Mouse (Mus musculus): Measurements from ENCODE around the gene Mixl1. TPM values are rescaled to one million over a fixed set of nuclear protein-coding genes. Genes with fewer than 3 reads are reported as not detected.

Gene Mixl1
- 0.11 and 0.17 TPM in 2 replicates for polyA plus RNA-seq (2016; fragmentation: Nextera tagmentation; extraction: Ambion mirVana)

DNA sequence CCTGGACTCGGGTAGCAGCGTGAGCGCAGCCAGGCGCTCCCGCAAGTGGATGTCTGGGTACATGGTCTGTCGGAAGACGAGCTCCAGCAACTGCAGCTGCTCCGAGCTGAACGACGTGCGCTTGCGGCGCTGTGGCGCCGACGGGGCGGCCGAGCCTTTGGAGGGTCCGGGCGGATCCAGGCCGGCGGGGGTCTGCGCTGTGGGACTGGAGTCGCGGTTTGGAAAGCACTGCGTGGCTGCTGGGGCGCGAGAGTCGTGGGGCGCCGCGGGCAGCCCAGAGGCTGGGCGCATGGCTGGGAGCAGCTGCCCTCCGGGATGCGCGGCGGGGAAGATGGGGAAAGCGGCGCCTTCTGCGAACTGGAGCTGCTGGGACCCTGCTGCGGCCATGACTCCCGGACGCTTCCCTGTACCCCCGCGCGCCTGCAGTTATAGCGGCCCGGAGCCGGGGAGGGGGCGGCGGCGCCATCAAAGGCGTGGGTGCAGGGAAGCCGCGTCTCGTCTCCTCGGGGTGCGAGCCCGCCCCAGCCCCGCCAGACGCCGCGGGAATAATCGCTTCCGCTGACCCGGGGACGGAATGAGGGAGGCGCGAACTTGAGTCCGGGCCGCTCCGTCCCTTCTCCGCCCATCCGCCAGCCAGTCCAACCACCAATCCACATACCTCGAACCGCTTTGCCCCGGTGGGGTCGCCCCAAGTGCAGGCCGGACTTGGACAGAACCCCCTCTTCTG, at the start of gene Mixl1:
Mixl1 (minus strand) TSS at position 409 of the 727 bp plus-strand sequence.
- Histone ChIP-seq H3K9me3 (no peaks in the 10 kb centered on the region), H3K36me3 (replicated peaks) (peaks cover 10% of the 10 kb centered on the region), H3K27me3 (ENCODE audit: poor library complexity, severe bottlenecking) (peaks cover 65% of the 10 kb centered on the region), H3K4me1 (peaks cover 13% of the 10 kb centered on the region), H3K4me3 (peak within 1 kb of the TSS; percentile 54), H3K27ac (no peak within 1 kb of the TSS)
- peak; percentile 30 for DNase-seq (ENCODE audit: extremely low spot score, low spot score)
- 2% methylated on average over 78 of the region's 79 CpGs for WGBS

DNA sequence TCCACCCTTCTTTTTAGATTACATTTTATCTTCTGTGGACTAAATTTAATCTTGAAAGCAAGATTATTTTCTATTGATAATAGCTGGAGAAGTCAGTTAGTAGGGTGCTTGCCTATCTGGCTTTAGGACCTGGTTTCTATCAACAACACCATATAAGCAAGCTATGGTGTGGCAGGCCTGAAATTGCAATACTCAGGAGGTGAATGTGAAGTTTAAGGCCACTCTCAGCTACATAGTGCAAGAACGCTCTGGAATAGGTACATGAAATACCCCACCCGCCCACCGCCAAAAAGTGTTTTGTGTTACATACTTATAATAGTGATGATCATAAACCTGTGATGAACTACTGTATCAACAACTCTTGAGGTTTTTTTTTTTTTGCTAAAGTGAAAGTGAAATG, 32.4 kb upstream of the Mixl1 start:
- Histone ChIP-seq H3K27me3 (ENCODE audit: poor library complexity, severe bottlenecking) (no peaks in the 10 kb centered on the region), H3K9me3 (no peaks in the 10 kb centered on the region), H3K4me1 (peaks cover 31% of the 10 kb centered on the region), H3K27ac (no peak overlapping the region), H3K4me3 (no peak overlapping the region), H3K36me3 (replicated peaks) (peaks cover 13% of the 10 kb centered on the region)
- no peak for DNase-seq (ENCODE audit: extremely low spot score, low spot score)
- 97% methylated on average over 3 of the region's 3 CpGs for WGBS

DNA sequence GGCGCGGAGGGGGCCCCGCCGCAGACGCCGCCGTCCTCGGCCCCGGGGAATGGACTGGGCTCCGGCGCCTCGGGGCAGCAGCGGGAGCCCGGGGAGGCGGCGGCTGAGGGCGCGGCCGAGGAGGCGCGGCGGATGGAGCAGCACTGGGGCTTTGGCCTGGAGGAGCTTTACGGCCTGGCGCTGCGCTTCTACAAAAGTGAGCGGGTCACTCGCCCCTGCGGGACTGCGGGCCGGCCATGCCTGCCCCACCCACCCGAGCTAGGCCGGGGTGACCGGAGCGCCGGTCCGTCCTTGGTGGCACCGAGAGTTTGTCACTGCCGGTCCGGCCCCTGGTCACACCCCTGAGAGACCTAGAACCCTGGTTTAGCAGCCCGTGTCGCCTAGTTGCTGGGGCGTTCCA, 29.3 kb upstream of the Mixl1 start:
- Histone ChIP-seq H3K4me3 (peak overlapping the region; percentile 100), H3K27ac (peak overlapping the region; percentile 93), H3K4me1 (peaks cover 31% of the 10 kb centered on the region), H3K27me3 (ENCODE audit: poor library complexity, severe bottlenecking) (no peaks in the 10 kb centered on the region), H3K36me3 (replicated peaks) (no peaks in the 10 kb centered on the region), H3K9me3 (no peaks in the 10 kb centered on the region)
- under 1% methylated on average over 42 of the region's 42 CpGs for WGBS
- no peak for DNase-seq (ENCODE audit: extremely low spot score, low spot score)

DNA sequence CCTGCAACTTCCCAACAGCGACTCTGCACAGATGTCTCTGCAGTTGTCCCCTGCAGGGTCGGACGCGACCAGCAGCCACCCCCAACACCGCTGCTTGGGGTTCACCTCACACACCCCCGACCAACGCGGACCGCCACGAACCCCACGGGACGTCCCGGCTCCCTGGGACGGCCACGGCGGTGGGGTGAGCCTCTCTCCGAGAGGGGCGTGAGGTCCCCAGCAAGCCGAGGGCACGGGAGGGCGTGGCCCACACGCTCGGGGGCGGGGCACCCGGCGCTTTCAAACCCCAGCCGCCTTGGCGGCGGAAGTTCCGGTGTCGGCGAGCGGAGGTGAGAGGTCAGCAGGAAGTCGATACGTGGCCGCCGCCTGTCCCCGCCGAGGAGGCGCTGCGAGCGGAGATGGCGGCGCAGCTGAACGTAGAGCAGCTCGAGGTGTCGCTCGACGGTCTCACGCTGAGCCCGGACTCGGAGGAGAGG, 28.9 kb upstream of the Mixl1 start, which contains the start of gene Acbd3:
Acbd3 (plus strand) TSS at position 340 of the 476 bp plus-strand sequence.
- under 1% methylated on average over 52 of the region's 52 CpGs for WGBS
- Histone ChIP-seq H3K4me3 (peak within 1 kb of the TSS; percentile 100), H3K9me3 (no peaks in the 10 kb centered on the region)

DNA sequence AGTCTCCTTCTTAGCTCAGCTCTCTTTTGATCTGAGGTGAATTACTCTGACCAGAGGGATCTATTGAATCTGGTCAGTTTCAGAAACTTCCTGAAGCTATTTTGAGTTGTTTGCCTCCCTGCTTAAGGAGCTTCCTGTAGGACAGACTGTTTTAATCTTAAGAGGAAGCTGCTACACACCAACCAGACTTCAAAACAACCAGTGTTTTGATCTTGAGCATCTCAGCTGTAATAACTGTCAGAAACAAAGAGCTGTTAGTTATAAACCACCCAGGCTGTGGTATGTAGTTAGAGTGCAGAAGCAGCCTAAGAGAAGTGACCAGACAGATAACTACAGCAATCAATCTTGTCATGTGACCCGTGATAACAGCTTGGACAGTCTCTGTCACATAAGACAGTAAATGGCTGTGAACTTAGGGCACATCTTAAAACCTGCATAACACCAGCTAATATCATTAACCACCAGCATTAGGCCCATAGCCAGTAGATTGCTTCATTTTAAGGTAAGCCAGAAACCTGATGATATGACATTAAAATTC, 26.9 kb upstream of the Mixl1 start:
- H3K27me3 ChIP-seq (ENCODE audit: poor library complexity, severe bottlenecking): no peaks in the 10 kb centered on the region
- H3K27ac ChIP-seq: no peak overlapping the region
- 83% methylated on average over 1 of the region's 1 CpGs for WGBS
- no peaks in the 10 kb centered on the region for H3K36me3 ChIP-seq (replicated peaks)
- DNase-seq (ENCODE audit: extremely low spot score, low spot score): no peak
- no peaks in the 10 kb centered on the region for H3K9me3 ChIP-seq
- peaks cover 31% of the 10 kb centered on the region for H3K4me1 ChIP-seq
- H3K4me3 ChIP-seq: no peak overlapping the region

More for the DNA sequence above, 28.9 kb upstream of the Mixl1 start, which contains the start of gene Acbd3:
- no peaks in the 10 kb centered on the region for H3K27me3 ChIP-seq (ENCODE audit: poor library complexity, severe bottlenecking)
- H3K27ac ChIP-seq: peak within 1 kb of the TSS; percentile 93
- H3K36me3 ChIP-seq (replicated peaks): no peaks in the 10 kb centered on the region
- peak; percentile 93 for DNase-seq (ENCODE audit: extremely low spot score, low spot score)
- H3K4me1 ChIP-seq: peaks cover 31% of the 10 kb centered on the region

DNA sequence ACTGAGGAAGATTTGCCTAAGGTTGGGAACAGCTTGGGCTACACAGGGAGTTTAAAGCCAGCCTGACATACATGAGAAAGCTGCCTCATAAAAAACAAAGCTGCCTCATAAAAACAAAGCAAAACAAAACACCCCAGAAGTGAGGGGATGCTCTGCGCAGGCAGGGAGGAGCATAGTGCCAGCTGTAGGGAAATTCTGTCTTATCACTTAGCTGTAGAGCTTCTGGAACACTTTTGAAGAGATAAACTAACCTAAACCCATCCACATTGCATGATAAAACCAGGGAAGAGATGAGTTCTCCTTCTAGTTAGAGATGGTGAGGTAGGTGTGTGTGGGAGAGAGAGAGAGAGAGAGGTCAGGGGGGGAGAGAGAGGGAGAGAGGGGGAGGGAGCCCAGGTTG, 25.8 kb upstream of the Mixl1 start:
- no peaks in the 10 kb centered on the region for H3K27me3 ChIP-seq (ENCODE audit: poor library complexity, severe bottlenecking)
- H3K27ac ChIP-seq: no peak overlapping the region
- H3K9me3 ChIP-seq: no peaks in the 10 kb centered on the region
- H3K4me1 ChIP-seq: peaks cover 21% of the 10 kb centered on the region
- no peak overlapping the region for H3K4me3 ChIP-seq
- no peaks in the 10 kb centered on the region for H3K36me3 ChIP-seq (replicated peaks)
- no peak for DNase-seq (ENCODE audit: extremely low spot score, low spot score)
- 64% methylated on average over 1 of the region's 1 CpGs for WGBS

DNA sequence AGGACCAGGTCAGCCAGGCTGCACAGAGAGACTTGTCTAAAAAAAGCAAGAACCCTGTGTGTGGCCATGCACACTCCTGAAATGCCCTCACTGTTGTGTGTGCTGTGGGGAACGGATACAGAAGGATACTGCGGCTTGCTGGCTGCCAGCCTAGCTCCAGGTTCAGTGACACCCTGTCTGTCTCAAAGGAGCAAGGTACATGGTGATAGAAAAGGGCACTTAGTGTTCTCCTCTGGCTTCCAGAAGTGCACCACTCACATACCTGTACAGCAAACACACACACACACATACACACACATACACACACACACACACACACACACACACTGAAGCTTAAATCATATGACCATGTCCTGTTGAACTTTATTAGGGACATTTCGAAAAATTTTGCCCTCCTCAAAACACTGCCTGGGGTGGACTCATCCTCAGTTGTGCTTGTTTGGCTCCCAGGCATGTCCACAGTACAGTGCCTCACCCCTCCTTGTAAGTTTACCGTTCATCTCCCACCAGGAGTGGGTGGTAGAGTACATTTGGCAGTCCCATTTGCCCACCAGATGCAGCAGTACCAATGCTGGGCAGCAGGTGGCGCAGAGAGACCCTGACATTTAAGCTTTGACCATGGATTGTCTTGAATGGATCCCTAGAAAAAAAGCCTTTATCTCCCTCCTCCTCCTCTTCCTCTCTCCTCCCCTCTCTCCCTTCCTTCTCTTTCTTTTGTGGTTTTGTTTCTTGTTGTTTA, 23.3 kb upstream of the Mixl1 start:
- peak; percentile 82 for DNase-seq (ENCODE audit: extremely low spot score, low spot score)
- peaks cover 2% of the 10 kb centered on the region for H3K4me1 ChIP-seq
- no peak overlapping the region for H3K27ac ChIP-seq
- H3K9me3 ChIP-seq: no peaks in the 10 kb centered on the region
- no peaks in the 10 kb centered on the region for H3K27me3 ChIP-seq (ENCODE audit: poor library complexity, severe bottlenecking)
- 48% methylated on average over 5 of the region's 5 CpGs for WGBS
- no peak overlapping the region for H3K4me3 ChIP-seq
- H3K36me3 ChIP-seq (replicated peaks): no peaks in the 10 kb centered on the region

DNA sequence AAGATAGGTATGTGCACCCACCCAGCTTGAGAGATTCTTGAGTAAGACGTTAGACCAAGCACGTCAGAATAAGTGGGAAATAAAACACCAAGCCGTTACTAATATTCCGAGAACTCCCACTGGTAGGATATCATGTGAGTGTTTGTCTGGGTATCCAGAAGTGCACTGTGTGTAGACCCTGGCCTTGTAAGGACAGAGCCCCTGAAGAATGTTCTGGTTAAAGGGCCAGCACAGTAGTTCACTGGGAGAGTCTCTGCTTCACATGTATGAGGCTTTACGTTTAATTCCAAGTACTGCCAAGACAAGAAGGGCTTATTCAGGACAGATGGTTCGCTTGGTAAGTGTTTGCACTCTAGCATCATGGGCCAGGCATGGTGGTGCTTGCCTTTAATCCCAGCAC, 22.6 kb upstream of the Mixl1 start:
- H3K4me3 ChIP-seq: no peak overlapping the region
- DNase-seq (ENCODE audit: extremely low spot score, low spot score): no peak
- WGBS: 90% methylated on average over 6 of the region's 6 CpGs

DNA sequence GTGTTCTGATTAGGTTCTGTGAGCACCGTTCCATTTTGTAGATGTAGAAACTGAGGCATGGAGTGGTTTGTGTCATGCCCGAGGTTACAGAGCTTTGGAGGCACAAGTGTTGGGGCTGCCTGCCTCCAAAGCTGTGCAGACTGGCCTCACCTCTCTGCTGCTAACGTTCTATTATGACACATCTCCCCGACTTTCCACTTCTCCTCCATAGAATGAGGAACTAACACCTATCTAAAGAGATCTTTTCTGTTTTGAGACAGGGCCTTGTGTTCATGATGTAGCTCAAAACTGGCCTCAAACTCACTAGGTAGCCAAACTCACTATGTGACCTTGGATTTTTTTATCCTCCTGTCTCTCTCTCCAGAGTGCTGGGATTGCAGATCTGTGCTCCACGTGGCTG, 21.9 kb upstream of the Mixl1 start:
- Histone ChIP-seq H3K9me3 (no peaks in the 10 kb centered on the region), H3K27ac (no peak overlapping the region), H3K4me3 (no peak overlapping the region), H3K36me3 (replicated peaks) (no peaks in the 10 kb centered on the region), H3K27me3 (ENCODE audit: poor library complexity, severe bottlenecking) (no peaks in the 10 kb centered on the region), H3K4me1 (no peaks in the 10 kb centered on the region)
- 82% methylated on average over 5 of the region's 5 CpGs for WGBS
- DNase-seq (ENCODE audit: extremely low spot score, low spot score): no peak

More for the DNA sequence above, 22.6 kb upstream of the Mixl1 start:
- H3K27me3 ChIP-seq (ENCODE audit: poor library complexity, severe bottlenecking): no peaks in the 10 kb centered on the region
- H3K4me1 ChIP-seq: no peaks in the 10 kb centered on the region
- no peak overlapping the region for H3K27ac ChIP-seq
- H3K36me3 ChIP-seq (replicated peaks): no peaks in the 10 kb centered on the region
- H3K9me3 ChIP-seq: no peaks in the 10 kb centered on the region

DNA sequence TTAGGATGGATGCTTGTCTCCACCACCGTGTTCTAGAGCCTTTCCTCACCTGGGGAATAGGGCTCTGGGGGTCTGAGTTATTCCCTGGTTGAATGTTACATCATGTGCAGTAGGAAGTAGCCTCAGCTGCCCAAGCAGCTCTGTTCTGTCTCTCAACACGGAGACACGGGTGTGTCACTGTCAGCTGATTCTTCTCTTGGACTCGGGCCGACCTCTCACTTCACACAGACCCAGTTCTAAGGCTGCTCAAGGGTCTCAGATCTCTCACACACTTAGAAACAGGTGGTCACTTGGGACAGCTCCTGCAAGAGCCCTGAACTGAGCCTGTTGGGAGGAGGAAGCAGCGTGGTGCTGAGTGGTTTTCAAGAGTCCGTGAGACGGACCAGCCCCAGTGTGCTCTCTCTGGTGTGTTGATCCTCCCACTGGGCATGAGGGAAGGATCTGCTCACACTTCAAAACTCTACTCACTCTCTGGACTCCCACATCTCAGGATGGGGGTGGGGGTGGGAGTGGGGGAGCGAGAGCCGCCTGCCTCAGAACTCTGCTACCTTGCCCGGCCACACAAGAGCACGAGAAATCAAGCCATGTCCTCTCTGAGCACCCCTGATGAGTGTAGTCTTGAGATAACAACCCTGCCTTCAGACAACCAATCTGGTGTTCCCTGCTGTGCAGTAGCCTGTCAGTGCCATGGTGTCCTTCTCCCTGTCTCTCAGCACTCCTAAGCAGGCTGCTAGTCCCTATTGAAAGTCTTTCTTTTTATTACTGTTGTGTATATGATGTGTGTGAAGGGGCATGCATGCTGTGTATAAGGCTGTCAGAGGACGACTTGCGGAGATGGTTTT, 12.3 kb upstream of the Mixl1 start:
- H3K9me3 ChIP-seq: no peaks in the 10 kb centered on the region

DNA sequence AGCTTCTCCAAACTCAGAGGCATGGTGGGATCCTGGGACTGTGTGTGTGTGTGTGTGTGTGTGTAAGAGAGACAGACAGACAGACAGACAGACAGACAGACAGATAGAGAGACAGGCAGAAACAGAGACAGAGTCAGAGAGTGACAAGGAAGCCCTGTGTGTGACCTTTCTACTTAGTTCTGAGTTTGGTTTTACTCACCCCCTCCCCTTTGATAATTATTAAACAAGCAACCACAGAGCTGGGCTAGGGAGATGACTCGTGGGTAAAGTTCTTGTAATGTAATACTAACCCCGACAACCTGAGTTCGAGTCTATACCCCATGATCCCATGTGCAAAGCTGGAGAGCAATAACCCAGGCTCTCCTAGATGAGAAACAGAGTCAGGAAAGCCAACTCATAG, 11.0 kb upstream of the Mixl1 start:
- H3K9me3 ChIP-seq: no peaks in the 10 kb centered on the region
- H3K27me3 ChIP-seq (ENCODE audit: poor library complexity, severe bottlenecking): no peaks in the 10 kb centered on the region
- DNase-seq (ENCODE audit: extremely low spot score, low spot score): no peak
- WGBS: 81% methylated on average over 3 of the region's 3 CpGs
- H3K36me3 ChIP-seq (replicated peaks): no peaks in the 10 kb centered on the region
- H3K27ac ChIP-seq: no peak overlapping the region
- no peak overlapping the region for H3K4me3 ChIP-seq
- H3K4me1 ChIP-seq: 0 out of 2 replicates have a peak, but pooled peaks cover 5% of the 10 kb centered on the region

More for the DNA sequence above, 12.3 kb upstream of the Mixl1 start:
- no peaks in the 10 kb centered on the region for H3K27me3 ChIP-seq (ENCODE audit: poor library complexity, severe bottlenecking)
- no peak overlapping the region for H3K4me3 ChIP-seq
- H3K27ac ChIP-seq: no peak overlapping the region
- H3K4me1 ChIP-seq: 0 out of 2 replicates have a peak, but pooled peaks cover 5% of the 10 kb centered on the region
- no peaks in the 10 kb centered on the region for H3K36me3 ChIP-seq (replicated peaks)
- no peak for DNase-seq (ENCODE audit: extremely low spot score, low spot score)
- 81% methylated on average over 14 of the region's 14 CpGs for WGBS

DNA sequence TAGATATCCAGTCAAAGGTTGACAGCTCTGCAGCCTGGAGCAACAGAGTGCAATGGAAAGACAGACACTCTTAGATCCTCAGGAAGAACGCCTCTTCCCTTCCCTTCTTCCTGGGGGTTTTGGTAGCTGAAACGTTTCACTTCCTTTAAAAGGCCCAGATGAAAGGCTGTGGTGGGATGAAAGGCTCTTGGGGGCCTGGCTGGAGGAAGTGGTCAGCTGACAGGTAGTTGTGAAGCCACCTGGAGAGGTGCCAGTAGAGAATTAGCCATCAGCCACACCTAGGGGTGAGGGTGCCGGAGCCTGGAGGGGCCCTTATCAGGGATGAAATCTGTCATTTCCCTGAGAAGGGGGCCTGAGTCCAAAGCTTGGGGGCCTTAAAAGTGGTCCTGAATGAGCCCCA, 10.5 kb upstream of the Mixl1 start:
- 69% methylated on average over 3 of the region's 3 CpGs for WGBS
- no peak overlapping the region for H3K4me3 ChIP-seq
- DNase-seq (ENCODE audit: extremely low spot score, low spot score): no peak
- no peaks in the 10 kb centered on the region for H3K36me3 ChIP-seq (replicated peaks)
- H3K27ac ChIP-seq: no peak overlapping the region
- H3K9me3 ChIP-seq: no peaks in the 10 kb centered on the region
- 0 out of 2 replicates have a peak, but pooled peaks cover 5% of the 10 kb centered on the region for H3K4me1 ChIP-seq
- no peaks in the 10 kb centered on the region for H3K27me3 ChIP-seq (ENCODE audit: poor library complexity, severe bottlenecking)

Data from forebrain, embryonic 10.5 days (tissue).